Mouse (Mus musculus) liver, adult (tissue): ENCODE measurements around the gene Ints11.

Source experiments
- GATA4 ChIP-seq: IDR thresholded peaks from 2 replicates; pipeline ENCODE4 v1.6.1; 2014; ENCODE audit warnings: mild to moderate bottlenecking, low read length; ENCODE audit not compliant: insufficient replicate concordance

The Ints11 gene

GRCm38 (mm10) chr4:155840076-155841002 lies 29.0 kb upstream of the Ints11 start:
- no peak for TF ChIP-seq GATA4

GRCm38 (mm10) chr4:155841003-155841454 lies 28.3 kb upstream of the Ints11 start:
- TF ChIP-seq GATA4, result no peak

- TF ChIP-seq GATA4, result no peak
These were observed 27.6 kb upstream of the Ints11 start for GRCm38 (mm10) chr4:155841651-155842270.

- no peak for TF ChIP-seq GATA4
These were observed 26.1 kb upstream of the Ints11 start for GRCm38 (mm10) chr4:155843231-155843630.

- TF ChIP-seq GATA4, result no peak
These were observed 22.3 kb upstream of the Ints11 start, which contains the start of gene Dvl1 for GRCm38 (mm10) chr4:155846871-155847578. TSS of gene Dvl1 (plus strand) at chr4:155847402.

GRCm38 (mm10) chr4:155847591-155848352 lies 21.6 kb upstream of the Ints11 start:
- no peak for TF ChIP-seq GATA4

- TF ChIP-seq GATA4, result no peak
These were observed 20.8 kb upstream of the Ints11 start for GRCm38 (mm10) chr4:155848434-155849095.

- TF ChIP-seq GATA4, result no peak
These were observed 20.0 kb upstream of the Ints11 start for GRCm38 (mm10) chr4:155849391-155849790.

- TF ChIP-seq GATA4, result no peak
These were observed 19.4 kb upstream of the Ints11 start for GRCm38 (mm10) chr4:155849792-155850451.

- no peak for TF ChIP-seq GATA4
These were observed 18.0 kb upstream of the Ints11 start for GRCm38 (mm10) chr4:155851368-155851767.

- TF ChIP-seq GATA4, result no peak
These were observed 17.4 kb upstream of the Ints11 start for GRCm38 (mm10) chr4:155851951-155852411.

- TF ChIP-seq GATA4, result no peak
These were observed 15.9 kb upstream of the Ints11 start for GRCm38 (mm10) chr4:155853421-155853820.

GRCm38 (mm10) chr4:155854991-155855390 lies 14.4 kb upstream of the Ints11 start:
- TF ChIP-seq GATA4, result no peak

- TF ChIP-seq GATA4, result no peak
These were observed 13.3 kb upstream of the Ints11 start for GRCm38 (mm10) chr4:155856071-155856470.
